Mouse (Mus musculus): ENCODE data around the gene Ferd3l. TPM values are rescaled to one million over a fixed set of nuclear protein-coding genes. Genes with fewer than 3 reads are reported as not detected.

Gene Ferd3l
- polyA plus RNA-seq, 1 experiment from 2014 or later = not detected

DNA sequence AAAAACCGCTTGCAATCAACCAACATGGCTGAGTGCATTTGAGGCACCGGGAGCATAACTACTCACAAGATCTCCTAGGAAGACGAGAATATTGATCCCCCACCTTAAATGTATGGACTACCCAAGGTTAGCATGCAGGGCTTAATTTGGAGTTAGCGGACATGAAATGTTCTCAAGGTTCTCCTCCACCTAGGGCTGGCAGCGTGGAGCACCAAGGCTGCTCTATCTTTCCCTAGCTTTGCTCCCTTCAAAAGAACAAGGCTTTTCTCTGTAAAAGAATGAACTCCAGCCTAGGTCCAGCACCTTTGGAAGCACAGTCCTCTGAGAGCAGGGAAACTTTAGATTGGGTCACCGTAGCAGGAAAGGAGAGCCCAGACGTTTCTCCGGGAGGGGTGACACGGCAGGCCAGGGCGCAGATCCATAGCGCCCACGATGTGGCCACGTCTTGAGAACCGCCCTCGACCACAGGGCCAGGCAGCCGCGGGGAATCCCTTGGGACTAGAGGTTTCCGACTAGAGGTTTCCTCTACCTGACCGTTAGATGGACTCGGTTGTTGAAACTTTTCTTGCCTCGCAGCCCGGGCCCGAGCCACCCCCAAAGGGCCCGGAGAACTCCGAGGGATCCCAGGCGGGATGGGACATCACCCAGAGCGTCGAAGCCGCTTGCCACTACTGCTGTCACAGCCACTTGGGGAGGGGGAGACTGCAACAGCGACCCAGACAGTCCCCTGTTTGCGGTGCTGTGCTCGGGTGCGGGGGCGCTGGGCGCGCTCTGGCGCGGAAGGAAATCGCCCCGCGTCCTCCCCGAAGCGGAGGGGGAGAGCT is 28.6 kb downstream of the Ferd3l start:
- no peak overlapping the region for H3K27ac ChIP-seq (ENCODE audit: low read depth, low read length)
- H3K9ac ChIP-seq (ENCODE audit: low read depth, low read length) = no peak overlapping the region
- H3K9me3 ChIP-seq (ENCODE audit: control insufficient read depth, low read length) = no peaks in the 10 kb centered on the region
- WGBS = 2% methylated on average over 42 of the region's 43 CpGs
- H3K36me3 ChIP-seq (ENCODE audit: control insufficient read depth, insufficient read depth, low read length) = no peaks in the 10 kb centered on the region
- H3K4me3 ChIP-seq (ENCODE audit: low read depth, low read length) = peak overlapping the region; percentile 50
- DNase-seq (ENCODE audit: low spot score) (peak; percentile 43), ATAC-seq (replicated peaks; ENCODE audit: low FRiP score) (peak; percentile 55)
- H3K27me3 ChIP-seq (replicated peaks; ENCODE audit: control insufficient read depth, insufficient read depth, low read length) = peaks cover 66% of the 10 kb centered on the region
- H3K4me1 ChIP-seq (replicated peaks; ENCODE audit: control insufficient read depth, insufficient read depth, low read length) = no peaks in the 10 kb centered on the region; the same call in none of the 2 replicates
- H3K4me2 ChIP-seq = peak overlapping the region; percentile 73

GRCm38 (mm10) chr12:33957400-33958240 is 29.4 kb downstream of the Ferd3l start, which contains the start of gene Twist1:
Twist1 (plus strand) TSS chr12:33957671.
- Histone ChIP-seq H3K4me3 (ENCODE audit: low read depth, low read length) (peak within 1 kb of the TSS; percentile 50), H3K4me1 (replicated peaks; ENCODE audit: control insufficient read depth, insufficient read depth, low read length) (no peaks in the 10 kb centered on the region; the same call in none of the 2 replicates), H3K36me3 (ENCODE audit: control insufficient read depth, insufficient read depth, low read length) (no peaks in the 10 kb centered on the region), H3K27me3 (replicated peaks; ENCODE audit: control insufficient read depth, insufficient read depth, low read length) (peaks cover 74% of the 10 kb centered on the region), H3K4me2 (peak within 1 kb of the TSS; percentile 73), H3K9ac (ENCODE audit: low read depth, low read length) (peak within 1 kb of the TSS; percentile 60), H3K9me3 (ENCODE audit: control insufficient read depth, low read length) (no peaks in the 10 kb centered on the region), H3K27ac (ENCODE audit: low read depth, low read length) (peak within 1 kb of the TSS; percentile 61)
- DNase-seq (ENCODE audit: low spot score) = peak; percentile 63
- under 1% methylated on average over 73 of the region's 105 CpGs for WGBS
- peak; percentile 38 for ATAC-seq (replicated peaks; ENCODE audit: low FRiP score)

GRCm38 (mm10) chr12:33958241-33959194 is 30.3 kb downstream of the Ferd3l start:
- no peaks in the 10 kb centered on the region; the same call in none of the 2 replicates for H3K4me1 ChIP-seq (replicated peaks; ENCODE audit: control insufficient read depth, insufficient read depth, low read length)
- H3K9ac ChIP-seq (ENCODE audit: low read depth, low read length) = peak overlapping the region; percentile 60
- under 1% methylated on average over 53 of the region's 56 CpGs for WGBS
- H3K9me3 ChIP-seq (ENCODE audit: control insufficient read depth, low read length) = no peaks in the 10 kb centered on the region
- H3K36me3 ChIP-seq (ENCODE audit: control insufficient read depth, insufficient read depth, low read length) = no peaks in the 10 kb centered on the region
- peak overlapping the region; percentile 61 for H3K27ac ChIP-seq (ENCODE audit: low read depth, low read length)
- H3K27me3 ChIP-seq (replicated peaks; ENCODE audit: control insufficient read depth, insufficient read depth, low read length) = peaks cover 81% of the 10 kb centered on the region
- H3K4me3 ChIP-seq (ENCODE audit: low read depth, low read length) = peak overlapping the region; percentile 50
- 0 out of 2 replicates have a peak, but pooled peaks have one; percentile 34 for ATAC-seq (replicated peaks; ENCODE audit: low FRiP score)
- peak overlapping the region; percentile 73 for H3K4me2 ChIP-seq
- DNase-seq (ENCODE audit: low spot score) = peak; percentile 40

GRCm38 (mm10) chr12:33959206-33959605 is 31.0 kb downstream of the Ferd3l start:
- Histone ChIP-seq H3K9me3 (ENCODE audit: control insufficient read depth, low read length) (no peaks in the 10 kb centered on the region), H3K9ac (ENCODE audit: low read depth, low read length) (no peak overlapping the region), H3K27me3 (replicated peaks; ENCODE audit: control insufficient read depth, insufficient read depth, low read length) (peaks cover 83% of the 10 kb centered on the region), H3K4me3 (ENCODE audit: low read depth, low read length) (peak overlapping the region; percentile 50), H3K36me3 (ENCODE audit: control insufficient read depth, insufficient read depth, low read length) (no peaks in the 10 kb centered on the region), H3K4me1 (replicated peaks; ENCODE audit: control insufficient read depth, insufficient read depth, low read length) (no peaks in the 10 kb centered on the region; the same call in none of the 2 replicates), H3K27ac (ENCODE audit: low read depth, low read length) (no peak overlapping the region), H3K4me2 (peak overlapping the region; percentile 22; the same call in 1 of the 2 replicates)
- no peak for ATAC-seq (replicated peaks; ENCODE audit: low FRiP score)
- no peak for DNase-seq (ENCODE audit: low spot score)
- WGBS = 11% methylated on average over 6 of the region's 6 CpGs

GRCm38 (mm10) chr12:33959846-33960245 is 31.6 kb downstream of the Ferd3l start:
- DNase-seq (ENCODE audit: low spot score) = no peak
- Histone ChIP-seq H3K27ac (ENCODE audit: low read depth, low read length) (no peak overlapping the region), H3K4me3 (ENCODE audit: low read depth, low read length) (peak overlapping the region; percentile 22; the same call in 1 of the 2 replicates), H3K36me3 (ENCODE audit: control insufficient read depth, insufficient read depth, low read length) (no peaks in the 10 kb centered on the region), H3K4me2 (no peak overlapping the region), H3K9me3 (ENCODE audit: control insufficient read depth, low read length) (no peaks in the 10 kb centered on the region), H3K4me1 (replicated peaks; ENCODE audit: control insufficient read depth, insufficient read depth, low read length) (no peaks in the 10 kb centered on the region; the same call in none of the 2 replicates), H3K27me3 (replicated peaks; ENCODE audit: control insufficient read depth, insufficient read depth, low read length) (peaks cover 84% of the 10 kb centered on the region), H3K9ac (ENCODE audit: low read depth, low read length) (no peak overlapping the region)
- no peak for ATAC-seq (replicated peaks; ENCODE audit: low FRiP score)
- 33% methylated on average over 3 of the region's 3 CpGs for WGBS

DNA sequence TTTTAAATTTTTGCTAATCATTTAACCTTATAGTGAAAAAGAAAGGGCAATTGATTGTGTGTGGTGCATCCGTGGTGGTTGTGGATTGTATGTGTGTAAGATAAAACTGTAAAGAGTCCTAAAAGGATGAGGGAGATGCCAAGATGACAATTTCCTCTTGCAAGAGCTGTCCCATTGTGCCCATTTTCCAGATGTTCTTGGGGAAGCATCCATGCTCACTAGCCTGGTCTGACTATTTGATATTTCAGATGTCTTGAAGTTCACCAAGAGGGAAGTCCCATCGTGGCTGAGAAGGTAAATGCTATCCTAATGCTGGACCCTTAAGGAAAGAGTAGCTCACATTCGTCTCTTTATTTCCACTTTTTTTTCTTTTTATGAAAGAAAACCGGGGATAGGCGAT is 32.8 kb downstream of the Ferd3l start:
- Histone ChIP-seq H3K4me3 (ENCODE audit: low read depth, low read length) (no peak overlapping the region), H3K4me2 (no peak overlapping the region; the same call in 1 of the 2 replicates)

DNA sequence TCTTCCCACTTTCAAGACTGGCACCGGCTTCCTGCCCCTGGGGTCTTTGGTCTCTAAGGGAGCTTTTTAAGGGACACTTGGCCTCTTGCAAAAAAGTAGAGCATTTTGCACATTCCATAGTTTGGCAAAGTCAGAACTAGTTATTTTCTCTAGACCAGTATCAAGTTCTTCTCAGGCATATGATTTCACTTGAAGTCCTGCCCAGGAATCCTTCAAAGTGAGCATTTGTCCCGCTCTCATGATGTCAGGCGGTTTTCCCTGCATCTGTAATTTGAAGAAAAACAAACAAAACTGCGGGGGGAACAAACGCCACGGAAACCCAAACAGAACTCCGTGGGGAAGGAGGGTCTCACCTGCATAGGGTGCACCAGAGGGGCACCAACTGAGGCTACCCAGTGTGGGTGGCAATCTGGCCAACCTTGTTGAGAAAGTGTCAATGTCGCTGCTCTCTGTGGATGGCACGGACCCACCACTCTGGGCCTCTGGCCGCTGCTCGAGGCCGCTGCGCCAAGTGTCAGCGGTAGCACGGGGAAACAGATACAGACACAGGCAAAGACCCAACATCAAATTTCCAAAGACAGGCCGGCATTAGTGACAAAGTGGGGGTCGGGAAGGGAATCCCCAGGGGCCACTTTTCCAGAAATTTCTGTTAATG is 34.0 kb downstream of the Ferd3l start:
- H3K4me1 ChIP-seq (replicated peaks; ENCODE audit: control insufficient read depth, insufficient read depth, low read length) = no peaks in the 10 kb centered on the region; the same call in 1 of the 2 replicates
- WGBS = 22% methylated on average over 17 of the region's 17 CpGs
- peaks cover 82% of the 10 kb centered on the region for H3K27me3 ChIP-seq (replicated peaks; ENCODE audit: control insufficient read depth, insufficient read depth, low read length)
- H3K9ac ChIP-seq (ENCODE audit: low read depth, low read length) = no peak overlapping the region
- ATAC-seq (replicated peaks; ENCODE audit: low FRiP score) (no peak), DNase-seq (ENCODE audit: low spot score) (no peak)
- peak overlapping the region; percentile 22; the same call in 1 of the 2 replicates for H3K4me2 ChIP-seq
- no peaks in the 10 kb centered on the region for H3K36me3 ChIP-seq (ENCODE audit: control insufficient read depth, insufficient read depth, low read length)
- no peaks in the 10 kb centered on the region for H3K9me3 ChIP-seq (ENCODE audit: control insufficient read depth, low read length)
- no peak overlapping the region for H3K4me3 ChIP-seq (ENCODE audit: low read depth, low read length)
- no peak overlapping the region for H3K27ac ChIP-seq (ENCODE audit: low read depth, low read length)

More for the DNA sequence above, 32.8 kb downstream of the Ferd3l start:
- Histone ChIP-seq H3K9me3 (ENCODE audit: control insufficient read depth, low read length) (no peaks in the 10 kb centered on the region), H3K27me3 (replicated peaks; ENCODE audit: control insufficient read depth, insufficient read depth, low read length) (peaks cover 83% of the 10 kb centered on the region), H3K27ac (ENCODE audit: low read depth, low read length) (no peak overlapping the region), H3K36me3 (ENCODE audit: control insufficient read depth, insufficient read depth, low read length) (no peaks in the 10 kb centered on the region), H3K4me1 (replicated peaks; ENCODE audit: control insufficient read depth, insufficient read depth, low read length) (no peaks in the 10 kb centered on the region; the same call in none of the 2 replicates), H3K9ac (ENCODE audit: low read depth, low read length) (no peak overlapping the region)
- ATAC-seq (replicated peaks; ENCODE audit: low FRiP score) (no peak), DNase-seq (ENCODE audit: low spot score) (no peak)
- WGBS = 38% methylated on average over 5 of the region's 5 CpGs
